Mouse (Mus musculus): ENCODE results near the gene Dach1. TPM values are rescaled to one million over a fixed set of nuclear protein-coding genes. Genes with fewer than 3 reads are reported as not detected.

Dach1 gene
- polyA plus RNA-seq, 1 experiment from 2014 or later: 4.0 TPM

DNA sequence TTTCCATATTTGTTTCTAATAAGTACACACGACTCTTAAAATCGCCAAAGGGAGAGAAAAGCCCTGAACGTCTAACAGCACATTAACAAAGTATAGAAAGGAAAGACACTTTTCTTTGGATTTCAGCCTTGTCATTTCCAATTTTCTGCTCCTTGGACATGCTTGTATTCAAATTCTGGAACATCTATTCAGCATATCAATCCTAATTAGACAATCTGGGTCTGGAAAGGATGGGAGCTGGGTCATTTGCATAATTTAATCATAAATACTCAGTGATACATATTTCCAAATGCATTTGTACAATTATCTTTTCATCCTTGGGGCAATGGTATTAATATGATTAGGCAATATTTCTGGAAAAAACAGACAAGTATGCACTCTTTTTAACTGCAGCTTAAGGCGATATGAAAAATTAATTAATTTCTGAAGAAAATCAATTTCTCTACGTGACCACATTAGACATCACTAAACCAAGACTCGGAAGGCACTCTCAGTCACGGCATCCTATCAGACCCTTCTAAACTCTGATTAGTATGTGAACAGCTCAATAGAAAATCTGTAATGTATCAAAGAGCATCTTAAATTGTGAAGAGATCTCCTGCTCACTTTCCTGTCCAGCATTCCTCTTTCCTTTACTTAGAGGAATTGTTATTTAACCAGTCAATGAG is 13.7 kb downstream of the Dach1 start:
- Histone ChIP-seq H3K4me1 (peaks cover 4% of the 10 kb centered on the region; the same call in 1 of the 2 replicates), H3K27me3 (ENCODE audit: insufficient read depth, poor library complexity, severe bottlenecking) (no peaks in the 10 kb centered on the region), H3K36me3 (no peaks in the 10 kb centered on the region), H3K27ac (no peak overlapping the region), H3K4me3 (no peak overlapping the region), H3K9me3 (no peaks in the 10 kb centered on the region)
- 84% methylated on average over 7 of the region's 7 CpGs for WGBS
- DNase-seq (ENCODE audit: low spot score): no peak

DNA sequence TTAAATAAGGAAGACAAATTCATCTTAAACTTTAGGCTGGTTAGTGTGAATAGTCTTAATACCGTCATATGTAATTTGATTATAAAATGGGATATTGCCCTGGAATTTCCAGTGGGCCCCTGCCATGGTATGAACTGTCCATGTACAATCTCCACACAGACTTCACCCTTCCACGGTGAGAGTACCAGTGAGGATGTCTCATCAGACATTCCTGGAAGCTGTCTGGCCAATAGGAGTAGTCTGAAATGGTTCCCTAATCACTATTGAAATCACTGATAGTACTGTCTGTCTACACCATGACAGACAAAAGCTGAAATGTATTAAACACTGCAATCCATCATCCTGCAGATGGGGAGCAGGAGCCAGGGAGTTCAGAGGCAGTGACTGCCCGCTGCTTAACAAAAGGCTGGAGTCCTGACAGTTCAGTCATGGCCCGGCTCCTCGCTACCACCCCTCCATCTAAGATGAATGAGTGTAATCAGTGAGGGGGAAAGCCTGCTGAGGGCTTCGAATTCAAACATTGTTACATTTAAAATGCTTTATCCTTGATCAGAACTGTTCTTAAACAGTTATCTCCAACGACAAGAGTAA is 14.6 kb downstream of the Dach1 start:
- Histone ChIP-seq H3K27ac (no peak overlapping the region), H3K4me3 (no peak overlapping the region), H3K9me3 (no peaks in the 10 kb centered on the region), H3K4me1 (peaks cover 4% of the 10 kb centered on the region; the same call in 1 of the 2 replicates), H3K27me3 (ENCODE audit: insufficient read depth, poor library complexity, severe bottlenecking) (no peaks in the 10 kb centered on the region), H3K36me3 (no peaks in the 10 kb centered on the region)
- WGBS: 56% methylated on average over 7 of the region's 7 CpGs
- no peak for DNase-seq (ENCODE audit: low spot score)

DNA sequence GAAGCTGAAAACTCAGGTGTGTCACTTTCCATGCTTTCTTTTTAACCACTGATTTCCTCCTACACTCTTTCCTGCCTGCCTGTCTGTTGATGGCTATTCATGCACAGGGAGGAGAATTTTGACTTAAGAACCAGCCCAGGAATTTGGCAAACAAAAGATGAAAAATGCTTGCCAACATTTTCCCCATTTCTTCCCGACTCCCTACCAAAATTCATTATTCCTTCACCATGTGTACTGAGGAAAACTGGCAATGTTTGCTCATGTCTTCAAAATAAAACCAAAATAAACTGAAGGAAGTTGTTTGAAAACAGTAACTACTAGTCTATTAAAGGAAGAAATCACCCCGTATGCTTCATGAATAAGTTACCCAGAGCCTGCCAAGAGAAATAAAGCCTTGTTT is 27.8 kb downstream of the Dach1 start:
- Histone ChIP-seq H3K36me3 (no peaks in the 10 kb centered on the region), H3K4me3 (no peak overlapping the region), H3K27ac (no peak overlapping the region), H3K4me1 (peaks cover 13% of the 10 kb centered on the region), H3K27me3 (ENCODE audit: insufficient read depth, poor library complexity, severe bottlenecking) (no peaks in the 10 kb centered on the region), H3K9me3 (no peaks in the 10 kb centered on the region)
- 82% methylated on average over 2 of the region's 2 CpGs for WGBS
- no peak for DNase-seq (ENCODE audit: low spot score)

- 42% methylated on average over 3 of the region's 3 CpGs for WGBS
- H3K4me3 ChIP-seq: no peak overlapping the region
- no peaks in the 10 kb centered on the region for H3K27me3 ChIP-seq (ENCODE audit: insufficient read depth, poor library complexity, severe bottlenecking)
- H3K36me3 ChIP-seq: no peaks in the 10 kb centered on the region
- no peaks in the 10 kb centered on the region for H3K9me3 ChIP-seq
- H3K27ac ChIP-seq: no peak overlapping the region
- no peak for DNase-seq (ENCODE audit: low spot score)
- H3K4me1 ChIP-seq: peaks cover 26% of the 10 kb centered on the region
Measured at GRCm38 (mm10) chr14:98138873-98139665, 30.5 kb downstream of the Dach1 start.

- Histone ChIP-seq H3K27me3 (ENCODE audit: insufficient read depth, poor library complexity, severe bottlenecking) (no peaks in the 10 kb centered on the region), H3K9me3 (no peaks in the 10 kb centered on the region), H3K4me3 (no peak overlapping the region), H3K4me1 (peaks cover 26% of the 10 kb centered on the region), H3K36me3 (no peaks in the 10 kb centered on the region), H3K27ac (no peak overlapping the region)
- 74% methylated on average over 4 of the region's 4 CpGs for WGBS
- DNase-seq (ENCODE audit: low spot score): no peak
Measured at GRCm38 (mm10) chr14:98134546-98134945, 35.0 kb downstream of the Dach1 start.

- WGBS: 66% methylated on average over 1 of the region's 1 CpGs
- Histone ChIP-seq H3K9me3 (no peaks in the 10 kb centered on the region), H3K27ac (no peak overlapping the region), H3K4me3 (no peak overlapping the region), H3K27me3 (ENCODE audit: insufficient read depth, poor library complexity, severe bottlenecking) (no peaks in the 10 kb centered on the region), H3K36me3 (no peaks in the 10 kb centered on the region), H3K4me1 (no peaks in the 10 kb centered on the region)
- no peak for DNase-seq (ENCODE audit: low spot score)
Measured at GRCm38 (mm10) chr14:98123032-98123431, 46.5 kb downstream of the Dach1 start.

GRCm38 (mm10) chr14:98116627-98117026 is 52.9 kb downstream of the Dach1 start:
- H3K27ac ChIP-seq: no peak overlapping the region
- H3K27me3 ChIP-seq (ENCODE audit: insufficient read depth, poor library complexity, severe bottlenecking): no peaks in the 10 kb centered on the region
- no peak for DNase-seq (ENCODE audit: low spot score)
- no peaks in the 10 kb centered on the region for H3K36me3 ChIP-seq
- H3K4me1 ChIP-seq: no peaks in the 10 kb centered on the region
- no peaks in the 10 kb centered on the region for H3K9me3 ChIP-seq
- 67% methylated on average over 1 of the region's 1 CpGs for WGBS
- H3K4me3 ChIP-seq: no peak overlapping the region

- WGBS: 63% methylated on average over 1 of the region's 1 CpGs
- no peaks in the 10 kb centered on the region for H3K27me3 ChIP-seq (ENCODE audit: insufficient read depth, poor library complexity, severe bottlenecking)
- H3K27ac ChIP-seq: no peak overlapping the region
Measured at GRCm38 (mm10) chr14:98113106-98113505, 56.5 kb downstream of the Dach1 start.

DNA sequence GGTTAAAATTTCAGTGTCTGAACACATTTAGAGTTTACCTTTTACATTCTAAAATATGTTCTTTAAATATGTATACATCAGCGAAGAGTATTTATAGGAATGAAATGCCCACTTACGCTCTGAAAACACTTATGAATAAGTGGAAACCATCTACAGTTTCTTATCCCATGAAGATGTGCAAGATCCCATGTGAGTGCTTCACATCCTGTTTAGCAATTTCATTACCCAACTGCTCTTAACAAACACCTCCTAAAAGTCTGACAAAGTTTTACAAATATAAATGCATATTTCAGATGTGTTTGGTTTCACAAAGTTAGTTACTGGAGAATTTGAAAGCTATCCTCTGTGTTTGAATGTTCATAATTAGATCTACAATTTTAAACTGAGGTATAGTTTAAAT is 59.6 kb downstream of the Dach1 start:
- H3K36me3 ChIP-seq: no peaks in the 10 kb centered on the region
- no peak overlapping the region for H3K4me3 ChIP-seq
- no peaks in the 10 kb centered on the region for H3K27me3 ChIP-seq (ENCODE audit: insufficient read depth, poor library complexity, severe bottlenecking)
- peaks cover 3% of the 10 kb centered on the region; the same call in 1 of the 2 replicates for H3K4me1 ChIP-seq
- WGBS: 83% methylated on average over 2 of the region's 2 CpGs
- no peaks in the 10 kb centered on the region for H3K9me3 ChIP-seq
- no peak for DNase-seq (ENCODE audit: low spot score)
- H3K27ac ChIP-seq: no peak overlapping the region

More at GRCm38 (mm10) chr14:98113106-98113505, 56.5 kb downstream of the Dach1 start:
- no peaks in the 10 kb centered on the region for H3K4me1 ChIP-seq
- H3K4me3 ChIP-seq: no peak overlapping the region
- no peaks in the 10 kb centered on the region for H3K9me3 ChIP-seq
- DNase-seq (ENCODE audit: low spot score): no peak
- no peaks in the 10 kb centered on the region for H3K36me3 ChIP-seq

- H3K4me1 ChIP-seq: peaks cover 3% of the 10 kb centered on the region; the same call in 1 of the 2 replicates
- WGBS: 61% methylated on average over 3 of the region's 3 CpGs
- H3K36me3 ChIP-seq: no peaks in the 10 kb centered on the region
- no peaks in the 10 kb centered on the region for H3K27me3 ChIP-seq (ENCODE audit: insufficient read depth, poor library complexity, severe bottlenecking)
- DNase-seq (ENCODE audit: low spot score): no peak
- no peak overlapping the region for H3K27ac ChIP-seq
- no peak overlapping the region for H3K4me3 ChIP-seq
- H3K9me3 ChIP-seq: no peaks in the 10 kb centered on the region
Measured at GRCm38 (mm10) chr14:98108764-98109163, 60.8 kb downstream of the Dach1 start.

DNA sequence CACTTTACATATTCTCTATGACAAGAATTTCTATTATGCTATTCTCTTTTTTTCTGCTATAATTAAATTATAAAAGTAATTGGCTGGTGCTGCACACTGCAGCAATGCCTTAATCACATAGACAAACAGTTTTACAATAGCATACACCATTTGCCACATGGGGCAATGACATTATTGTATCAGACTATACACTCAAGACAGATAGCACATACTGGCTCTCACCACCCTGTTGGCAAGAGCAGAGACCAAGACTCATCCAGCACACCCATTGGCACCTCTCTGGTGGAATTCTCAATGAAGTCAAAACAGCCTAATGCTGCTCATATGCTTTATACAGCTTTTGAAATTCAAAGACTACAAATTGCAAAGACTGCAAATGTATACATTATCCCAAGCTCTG is 63.4 kb downstream of the Dach1 start:
- no peak for DNase-seq (ENCODE audit: low spot score)
- Histone ChIP-seq H3K4me3 (no peak overlapping the region), H3K27ac (no peak overlapping the region), H3K36me3 (no peaks in the 10 kb centered on the region), H3K9me3 (no peaks in the 10 kb centered on the region), H3K4me1 (peaks cover 3% of the 10 kb centered on the region; the same call in 1 of the 2 replicates), H3K27me3 (ENCODE audit: insufficient read depth, poor library complexity, severe bottlenecking) (no peaks in the 10 kb centered on the region)

GRCm38 (mm10) chr14:98104314-98104955 is 65.1 kb downstream of the Dach1 start:
- no peak overlapping the region for H3K27ac ChIP-seq
- WGBS: 74% methylated on average over 10 of the region's 10 CpGs
- no peak overlapping the region for H3K4me3 ChIP-seq
- H3K36me3 ChIP-seq: no peaks in the 10 kb centered on the region
- no peaks in the 10 kb centered on the region for H3K9me3 ChIP-seq
- DNase-seq (ENCODE audit: low spot score): no peak
- H3K4me1 ChIP-seq: peaks cover 3% of the 10 kb centered on the region; the same call in 1 of the 2 replicates
- H3K27me3 ChIP-seq (ENCODE audit: insufficient read depth, poor library complexity, severe bottlenecking): no peaks in the 10 kb centered on the region

DNA sequence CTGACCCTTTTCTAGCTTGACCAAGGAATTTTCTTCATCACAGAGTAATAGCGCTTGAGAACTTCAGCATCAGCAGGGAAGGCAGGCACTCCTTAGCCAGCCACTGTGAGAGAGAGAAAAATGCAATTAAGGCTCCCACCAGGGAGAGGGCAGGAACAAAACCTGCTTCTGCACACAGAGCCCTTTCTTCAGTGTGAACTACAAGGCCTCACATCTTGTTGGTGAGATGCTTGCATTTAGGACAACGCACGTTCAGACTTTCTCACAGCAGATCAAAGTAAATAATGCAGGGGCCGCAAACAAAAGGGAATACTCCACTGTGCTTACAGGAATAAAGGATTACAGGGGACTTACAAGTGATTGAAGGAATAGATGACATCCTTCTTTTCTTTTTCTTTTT is 74.3 kb downstream of the Dach1 start:
- Histone ChIP-seq H3K4me3 (no peak overlapping the region), H3K9me3 (no peaks in the 10 kb centered on the region), H3K27ac (no peak overlapping the region), H3K4me1 (no peaks in the 10 kb centered on the region), H3K36me3 (no peaks in the 10 kb centered on the region), H3K27me3 (ENCODE audit: insufficient read depth, poor library complexity, severe bottlenecking) (no peaks in the 10 kb centered on the region)
- DNase-seq (ENCODE audit: low spot score): no peak
- WGBS: 68% methylated on average over 4 of the region's 4 CpGs

All from heart, embryonic 10.5 days (tissue).